Mouse (Mus musculus) kidney, adult 2 months (tissue): ENCODE results near the gene Mkrn2os.

Experiments
- CTCF ChIP-seq: fragments of 200-500 bp; conservative IDR thresholded peaks from 2 replicates; pipeline ENCODE4 v1.5.1; 2011; ENCODE audit warnings: low read depth, mild to moderate bottlenecking, control low read depth, low read length, moderate library complexity, mixed read lengths; ENCODE audit not compliant: insufficient read depth, insufficient read length
- POLR2A ChIP-seq: fragments of 200-500 bp; IDR thresholded peaks from one replicate; pipeline ENCODE4 v1.6.1; 2011; ENCODE audit warnings: low read depth, low read length, control low read depth

GRCm38 (mm10) chr6:115580810-115581209 lies 11.6 kb downstream of the Mkrn2os start:
- TF ChIP-seq CTCF (no peak), POLR2A (no peak)
